Mouse (Mus musculus): ENCODE data around the gene Tbc1d5. TPM values are rescaled to one million over a fixed set of nuclear protein-coding genes. Genes with fewer than 3 reads are reported as not detected.

Tbc1d5 gene
- polyA plus RNA-seq, 1 experiment = 18.5 TPM

DNA sequence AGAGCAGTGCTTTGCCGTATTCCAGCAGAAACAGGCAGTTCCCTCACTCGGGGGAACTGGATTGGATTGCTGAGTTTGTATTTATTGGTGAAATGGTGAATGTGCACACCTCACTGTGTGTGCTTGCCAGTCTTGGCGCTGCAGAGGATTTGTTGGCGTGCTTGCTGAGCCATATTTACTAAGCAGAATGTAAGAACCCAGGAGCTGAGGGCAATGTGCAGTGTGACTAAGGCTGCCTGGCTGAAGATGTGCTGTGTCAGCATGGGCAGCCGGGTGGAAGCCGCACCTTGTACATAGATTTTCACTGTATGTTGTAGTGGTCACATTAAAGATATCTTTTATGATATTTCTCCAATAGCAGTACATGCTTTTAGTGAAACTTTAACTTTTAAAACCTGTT, 491.0 kb downstream of the Tbc1d5 start:
- no peaks in the 10 kb centered on the region for H3K4me1 ChIP-seq (ENCODE audit: control insufficient read depth, insufficient read depth, low read length)
- H3K27me3 ChIP-seq (ENCODE audit: control insufficient read depth, insufficient read depth, low read length) = no peaks in the 10 kb centered on the region
- no peak overlapping the region for H3K27ac ChIP-seq (ENCODE audit: control insufficient read depth, insufficient read depth, low read depth, low read length)
- H3K4me3 ChIP-seq (ENCODE audit: control insufficient read depth, low read depth, low read length) = no peak overlapping the region
- no peaks in the 10 kb centered on the region for H3K36me3 ChIP-seq (ENCODE audit: control insufficient read depth, insufficient read depth, low read length)
- TF ChIP-seq POLR2A (IDR thresholded peaks at IDR 0.05; ENCODE audit: control insufficient read depth, low read depth, low read length) = no peak
- no peak for TF ChIP-seq CTCF (IDR thresholded peaks at IDR 0.05; ENCODE audit: control insufficient read depth, insufficient read depth, insufficient replicate concordance, low read depth, low read length)

DNA sequence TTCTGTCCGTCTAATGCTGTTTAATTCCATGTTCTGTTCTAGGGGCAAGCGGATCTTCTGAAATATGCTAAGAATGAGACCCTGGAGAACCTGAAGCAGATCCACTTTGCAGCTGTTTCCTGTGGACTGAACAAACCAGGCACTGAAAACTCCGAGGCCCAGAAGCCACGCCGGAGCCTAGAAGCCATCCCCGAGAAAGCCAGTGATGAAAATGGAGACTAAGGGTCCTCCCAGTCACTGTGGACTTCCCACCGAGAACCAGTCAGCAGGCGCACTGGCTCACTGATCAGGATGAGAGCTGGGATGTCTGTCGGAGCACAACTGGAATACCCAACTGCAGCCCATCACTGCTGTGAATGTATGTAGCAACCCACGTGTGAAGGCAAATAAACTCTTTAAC, 491.5 kb downstream of the Tbc1d5 start:
- TF ChIP-seq CTCF (IDR thresholded peaks at IDR 0.05; ENCODE audit: control insufficient read depth, insufficient read depth, insufficient replicate concordance, low read depth, low read length) (no peak), POLR2A (IDR thresholded peaks at IDR 0.05; ENCODE audit: control insufficient read depth, low read depth, low read length) (no peak)
- Histone ChIP-seq H3K4me1 (ENCODE audit: control insufficient read depth, insufficient read depth, low read length) (no peaks in the 10 kb centered on the region), H3K27ac (ENCODE audit: control insufficient read depth, insufficient read depth, low read depth, low read length) (no peak overlapping the region), H3K36me3 (ENCODE audit: control insufficient read depth, insufficient read depth, low read length) (no peaks in the 10 kb centered on the region), H3K27me3 (ENCODE audit: control insufficient read depth, insufficient read depth, low read length) (no peaks in the 10 kb centered on the region), H3K4me3 (ENCODE audit: control insufficient read depth, low read depth, low read length) (no peak overlapping the region)

DNA sequence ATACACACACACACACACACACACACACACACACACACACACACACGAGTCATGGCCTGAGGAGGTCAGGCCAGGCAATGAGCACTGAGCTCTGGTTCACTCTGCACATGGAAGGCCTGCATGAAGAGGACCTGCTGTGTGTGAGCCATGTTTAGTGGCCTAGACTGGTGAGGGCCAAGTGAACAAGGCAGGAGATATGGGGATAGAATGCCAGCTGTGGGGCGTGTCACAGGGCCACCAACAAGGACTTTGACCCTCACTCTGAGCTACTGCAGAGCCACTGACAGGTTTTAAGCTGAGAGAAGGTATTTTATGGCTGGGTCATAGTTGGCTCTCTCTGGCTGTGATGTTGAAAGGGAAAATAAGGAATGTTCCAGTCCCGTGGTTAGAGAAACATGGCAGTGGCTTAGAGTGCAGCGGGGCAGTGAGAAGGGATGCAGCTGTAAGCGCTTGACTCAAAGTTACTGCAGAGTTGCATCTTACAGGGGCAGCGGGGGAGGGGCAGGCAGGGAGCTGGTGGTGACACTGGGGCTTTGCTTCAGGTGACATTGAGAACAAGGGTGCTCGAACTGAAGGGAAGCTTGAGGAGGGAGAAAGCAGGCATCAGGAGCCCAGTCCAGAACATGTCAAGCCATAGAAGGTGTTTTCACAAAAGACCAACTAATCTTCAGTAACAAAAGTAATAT, 494.0 kb downstream of the Tbc1d5 start:
- TF ChIP-seq CTCF (IDR thresholded peaks at IDR 0.05; ENCODE audit: control insufficient read depth, insufficient read depth, insufficient replicate concordance, low read depth, low read length) (no peak), POLR2A (IDR thresholded peaks at IDR 0.05; ENCODE audit: control insufficient read depth, low read depth, low read length) (no peak)
- H3K4me3 ChIP-seq (ENCODE audit: control insufficient read depth, low read depth, low read length) = no peak overlapping the region
- H3K27me3 ChIP-seq (ENCODE audit: control insufficient read depth, insufficient read depth, low read length) = no peaks in the 10 kb centered on the region
- H3K4me1 ChIP-seq (ENCODE audit: control insufficient read depth, insufficient read depth, low read length) = no peaks in the 10 kb centered on the region
- H3K36me3 ChIP-seq (ENCODE audit: control insufficient read depth, insufficient read depth, low read length) = no peaks in the 10 kb centered on the region
- no peak overlapping the region for H3K27ac ChIP-seq (ENCODE audit: control insufficient read depth, insufficient read depth, low read depth, low read length)

Data from testis, adult 2 months (tissue).